Mouse (Mus musculus): ENCODE data around the gene Gsk3b. TPM values are rescaled to one million over a fixed set of nuclear protein-coding genes. Genes with fewer than 3 reads are reported as not detected.
A peak's percentile ranks its signal among the peaks of the same experiment; 100 is the strongest.

Gene Gsk3b
- total and polyA plus RNA-seq, 2 experiments from 2014 or later: 116 to 150 TPM

- Histone ChIP-seq H3K4me1 (ENCODE audit: insufficient read depth, low read length) (no peaks in the 10 kb centered on the region), H3K4me2 (ENCODE audit: low read depth, low read length, poor library complexity, severe bottlenecking) (no peak overlapping the region), H3K36me3 (ENCODE audit: insufficient read depth, low read length) (no peaks in the 10 kb centered on the region), H3K27ac (ENCODE audit: low read depth, low read length) (no peak overlapping the region), H3K9me3 (ENCODE audit: low read length) (no peaks in the 10 kb centered on the region), H3K4me3 (ENCODE audit: low read depth, low read length) (no peak overlapping the region), H3K9ac (replicated peaks; ENCODE audit: low read length, poor library complexity, severe bottlenecking) (no peak overlapping the region), H3K27me3 (ENCODE audit: insufficient read depth, low read length) (no peaks in the 10 kb centered on the region)
- DNase-seq (ENCODE audit: low spot score) (no peak), ATAC-seq (ENCODE audit: low FRiP score) (no peak)
- no peak for TF ChIP-seq CTCF (IDR thresholded peaks at IDR 0.05)
Observed at GRCm38 (mm10) chr16:38150555-38150954, 61.8 kb downstream of the Gsk3b start.

DNA sequence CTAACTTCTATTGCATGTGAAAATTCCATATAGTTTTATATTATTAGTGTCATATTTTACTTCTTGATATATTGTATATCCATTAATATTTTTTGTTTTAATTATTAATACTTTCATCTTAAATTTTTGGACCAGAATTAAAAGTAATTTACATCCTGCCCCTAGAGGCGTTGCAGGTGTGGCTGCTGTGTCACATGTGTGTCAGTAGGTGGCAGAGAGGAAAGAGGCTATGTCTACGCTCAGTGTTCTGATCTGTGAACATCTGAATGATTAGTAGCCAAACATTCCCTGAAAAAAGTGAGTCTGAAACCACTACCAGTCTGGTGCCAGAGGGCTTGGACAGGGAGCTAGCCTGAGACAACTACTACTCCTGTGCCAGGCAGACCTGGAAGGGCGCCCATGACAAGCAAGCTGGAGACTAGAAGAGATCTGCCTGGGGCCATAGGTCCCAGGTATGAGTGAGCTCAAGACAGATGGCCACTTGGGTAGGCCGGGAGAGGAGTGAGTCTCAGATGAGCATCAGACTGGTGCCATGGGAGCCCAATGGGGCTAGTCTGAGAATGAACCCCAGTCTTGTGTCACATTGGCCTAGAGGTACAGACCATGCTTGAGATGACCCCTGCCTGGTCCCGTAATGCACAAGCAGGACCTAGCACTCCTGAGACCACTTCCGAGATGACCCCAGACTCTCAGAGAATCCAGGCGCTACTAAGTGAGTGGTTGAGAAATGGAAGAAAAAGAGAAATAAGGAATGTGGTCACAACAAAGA is 69.2 kb downstream of the Gsk3b start:
- Histone ChIP-seq H3K4me1 (ENCODE audit: insufficient read depth, low read length) (no peaks in the 10 kb centered on the region), H3K4me2 (ENCODE audit: low read depth, low read length, poor library complexity, severe bottlenecking) (no peak overlapping the region), H3K27ac (ENCODE audit: low read depth, low read length) (no peak overlapping the region), H3K36me3 (ENCODE audit: insufficient read depth, low read length) (no peaks in the 10 kb centered on the region), H3K9ac (replicated peaks; ENCODE audit: low read length, poor library complexity, severe bottlenecking) (no peak overlapping the region), H3K27me3 (ENCODE audit: insufficient read depth, low read length) (no peaks in the 10 kb centered on the region), H3K4me3 (ENCODE audit: low read depth, low read length) (no peak overlapping the region), H3K9me3 (ENCODE audit: low read length) (no peaks in the 10 kb centered on the region)
- DNase-seq (ENCODE audit: low spot score) (no peak), ATAC-seq (ENCODE audit: low FRiP score) (no peak)
- 96% methylated on average over 7 of the region's 7 CpGs for WGBS
- TF ChIP-seq CTCF (IDR thresholded peaks at IDR 0.05): 0 out of 2 replicates have a peak, but pooled peaks have one; percentile 13

- no peak for TF ChIP-seq CTCF (IDR thresholded peaks at IDR 0.05)
- no peaks in the 10 kb centered on the region for H3K9me3 ChIP-seq (ENCODE audit: low read length)
- 83% methylated on average over 3 of the region's 3 CpGs for WGBS
- H3K36me3 ChIP-seq (ENCODE audit: insufficient read depth, low read length): no peaks in the 10 kb centered on the region
- no peak for ATAC-seq (ENCODE audit: low FRiP score)
- H3K4me3 ChIP-seq (ENCODE audit: low read depth, low read length): no peak overlapping the region
- no peak overlapping the region for H3K9ac ChIP-seq (replicated peaks; ENCODE audit: low read length, poor library complexity, severe bottlenecking)
- no peaks in the 10 kb centered on the region for H3K27me3 ChIP-seq (ENCODE audit: insufficient read depth, low read length)
- H3K4me2 ChIP-seq (ENCODE audit: low read depth, low read length, poor library complexity, severe bottlenecking): no peak overlapping the region
- H3K4me1 ChIP-seq (ENCODE audit: insufficient read depth, low read length): no peaks in the 10 kb centered on the region
- no peak for DNase-seq (ENCODE audit: low spot score)
- no peak overlapping the region for H3K27ac ChIP-seq (ENCODE audit: low read depth, low read length)
Observed at GRCm38 (mm10) chr16:38162019-38162418, 73.2 kb downstream of the Gsk3b start.

GRCm38 (mm10) chr16:38164811-38165591 is 76.2 kb downstream of the Gsk3b start:
- H3K4me1 ChIP-seq (ENCODE audit: insufficient read depth, low read length): no peaks in the 10 kb centered on the region
- no peak overlapping the region for H3K27ac ChIP-seq (ENCODE audit: low read depth, low read length)
- no peak overlapping the region for H3K4me2 ChIP-seq (ENCODE audit: low read depth, low read length, poor library complexity, severe bottlenecking)
- no peaks in the 10 kb centered on the region for H3K36me3 ChIP-seq (ENCODE audit: insufficient read depth, low read length)
- no peaks in the 10 kb centered on the region for H3K9me3 ChIP-seq (ENCODE audit: low read length)
- WGBS: 95% methylated on average over 7 of the region's 7 CpGs
- no peak for TF ChIP-seq CTCF (IDR thresholded peaks at IDR 0.05)
- ATAC-seq (ENCODE audit: low FRiP score) (no peak), DNase-seq (ENCODE audit: low spot score) (no peak)
- H3K9ac ChIP-seq (replicated peaks; ENCODE audit: low read length, poor library complexity, severe bottlenecking): no peak overlapping the region
- no peaks in the 10 kb centered on the region for H3K27me3 ChIP-seq (ENCODE audit: insufficient read depth, low read length)
- no peak overlapping the region for H3K4me3 ChIP-seq (ENCODE audit: low read depth, low read length)

DNA sequence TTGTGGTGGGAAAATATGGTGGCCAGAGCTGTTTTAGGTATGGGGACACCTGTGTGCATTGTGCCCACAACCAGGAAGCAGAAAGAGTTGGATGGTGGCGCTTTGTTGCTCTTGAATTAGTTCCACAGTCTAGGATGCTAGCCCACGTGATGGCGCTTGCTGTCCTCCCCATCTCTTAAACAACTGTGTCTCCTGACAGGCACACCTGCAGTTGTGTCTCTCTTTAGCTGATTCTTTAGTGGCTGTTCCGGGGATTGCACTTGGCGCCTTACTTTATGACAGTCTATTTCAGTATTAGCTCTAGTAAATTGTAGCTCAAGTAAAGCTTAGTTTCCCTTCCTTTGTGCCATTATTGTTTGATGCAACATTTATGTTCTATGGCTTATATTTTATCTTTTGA is 80.2 kb downstream of the Gsk3b start:
- no peaks in the 10 kb centered on the region for H3K9me3 ChIP-seq (ENCODE audit: low read length)
- no peak for TF ChIP-seq CTCF (IDR thresholded peaks at IDR 0.05)
- H3K9ac ChIP-seq (replicated peaks; ENCODE audit: low read length, poor library complexity, severe bottlenecking): no peak overlapping the region
- H3K27me3 ChIP-seq (ENCODE audit: insufficient read depth, low read length): no peaks in the 10 kb centered on the region
- no peak for ATAC-seq (ENCODE audit: low FRiP score)
- peaks cover 8% of the 10 kb centered on the region; the same call in 1 of the 2 replicates for H3K36me3 ChIP-seq (ENCODE audit: insufficient read depth, low read length)
- H3K4me3 ChIP-seq (ENCODE audit: low read depth, low read length): no peak overlapping the region
- WGBS: 94% methylated on average over 5 of the region's 5 CpGs
- no peak for DNase-seq (ENCODE audit: low spot score)
- H3K4me1 ChIP-seq (ENCODE audit: insufficient read depth, low read length): no peaks in the 10 kb centered on the region
- no peak overlapping the region for H3K4me2 ChIP-seq (ENCODE audit: low read depth, low read length, poor library complexity, severe bottlenecking)
- H3K27ac ChIP-seq (ENCODE audit: low read depth, low read length): no peak overlapping the region

DNA sequence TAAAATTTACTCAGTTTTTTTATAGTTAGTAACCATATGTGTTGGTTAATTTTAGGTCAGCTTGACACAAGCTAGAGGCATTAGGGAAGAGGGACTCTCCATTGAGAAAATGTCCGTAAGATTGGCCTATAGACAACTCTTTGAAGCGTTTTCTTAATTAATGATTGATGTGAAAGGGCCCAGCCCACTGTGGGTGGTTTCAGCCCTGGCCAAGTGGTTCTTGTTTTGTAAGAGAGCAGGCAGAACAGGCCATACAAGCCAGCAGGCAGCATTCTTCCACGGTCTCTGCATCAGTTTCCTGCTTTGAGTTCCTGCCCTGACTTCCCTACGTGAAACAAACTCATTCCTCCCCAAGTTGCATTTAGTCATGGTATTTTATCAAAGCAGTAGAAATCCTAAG is 90.3 kb downstream of the Gsk3b start:
- no peaks in the 10 kb centered on the region for H3K36me3 ChIP-seq (ENCODE audit: insufficient read depth, low read length)
- H3K4me2 ChIP-seq (ENCODE audit: low read depth, low read length, poor library complexity, severe bottlenecking): no peak overlapping the region
- H3K27me3 ChIP-seq (ENCODE audit: insufficient read depth, low read length): no peaks in the 10 kb centered on the region
- H3K4me3 ChIP-seq (ENCODE audit: low read depth, low read length): no peak overlapping the region
- no peak for TF ChIP-seq CTCF (IDR thresholded peaks at IDR 0.05)
- ATAC-seq (ENCODE audit: low FRiP score) (no peak), DNase-seq (ENCODE audit: low spot score) (no peak)
- H3K27ac ChIP-seq (ENCODE audit: low read depth, low read length): no peak overlapping the region
- no peaks in the 10 kb centered on the region for H3K4me1 ChIP-seq (ENCODE audit: insufficient read depth, low read length)
- 87% methylated on average over 4 of the region's 4 CpGs for WGBS
- no peaks in the 10 kb centered on the region for H3K9me3 ChIP-seq (ENCODE audit: low read length)
- H3K9ac ChIP-seq (replicated peaks; ENCODE audit: low read length, poor library complexity, severe bottlenecking): no peak overlapping the region
